Mouse (Mus musculus) urinary bladder, postnatal 4 days (tissue): ENCODE measurements around the gene Tango6.
"Not testable (repeated sequence)": the region's sequence is repeated elsewhere in the genome, so short reads cannot be mapped to it uniquely, and the experiment has no call there.

Experiments
- DNase-seq, 2 experiments: peaks; one replicate each; pipeline ENCODE4 v3.0.0; 2021 to 2022; ENCODE audit warnings: low spot score in 2 of 2

The Tango6 gene

DNA sequence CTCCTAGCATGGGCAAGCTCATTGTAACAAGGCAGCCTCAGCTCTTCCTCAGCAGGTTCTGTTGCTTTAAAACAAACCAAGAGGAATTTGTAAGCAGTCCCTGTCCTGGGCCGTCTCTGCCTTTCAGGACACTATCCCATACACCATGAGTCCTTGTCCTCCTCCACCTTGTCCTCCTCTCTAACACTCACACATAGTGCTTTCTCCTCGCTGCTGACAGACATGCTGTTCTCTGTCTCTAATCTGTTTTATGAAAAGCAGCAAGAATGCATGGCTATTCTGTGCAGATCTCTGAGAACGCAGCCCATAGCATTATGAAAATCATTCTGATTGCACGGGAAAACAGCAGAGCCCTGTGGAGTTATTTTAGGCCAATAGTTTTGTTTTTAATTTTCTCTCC is 78.4 kb downstream of the Tango6 start:
- no peak for DNase-seq

DNA sequence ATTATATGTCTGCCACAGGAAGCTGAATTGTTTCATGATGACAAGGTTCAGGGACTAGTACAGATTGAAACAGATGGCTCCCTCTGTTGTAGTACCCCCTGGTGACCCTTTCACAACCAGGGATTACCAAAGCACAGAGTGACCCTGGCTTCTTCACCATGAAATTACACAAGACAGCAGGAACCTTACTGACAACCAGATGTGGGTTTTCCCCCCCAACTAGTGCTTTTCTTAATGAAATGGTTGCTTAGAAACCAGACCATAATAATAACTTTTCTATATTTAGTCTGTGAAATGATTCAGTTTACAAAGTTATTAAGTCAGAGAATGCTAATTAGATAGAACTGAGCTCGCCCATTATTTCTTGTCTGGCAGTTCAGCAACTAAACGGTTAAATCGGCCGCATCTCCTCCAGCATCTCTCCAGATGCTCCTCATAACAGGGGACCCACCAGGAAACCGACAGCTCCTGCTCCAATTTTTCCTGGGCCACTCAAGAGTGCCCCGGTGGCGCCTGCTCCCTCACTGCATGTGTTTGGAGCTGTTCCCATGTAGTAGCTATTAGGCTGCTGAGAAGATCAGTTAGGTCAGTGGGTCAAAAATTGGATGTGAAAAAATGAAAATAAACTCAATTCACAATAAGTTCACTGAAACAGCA is 79.1 kb downstream of the Tango6 start:
- DNase-seq = no peak

DNA sequence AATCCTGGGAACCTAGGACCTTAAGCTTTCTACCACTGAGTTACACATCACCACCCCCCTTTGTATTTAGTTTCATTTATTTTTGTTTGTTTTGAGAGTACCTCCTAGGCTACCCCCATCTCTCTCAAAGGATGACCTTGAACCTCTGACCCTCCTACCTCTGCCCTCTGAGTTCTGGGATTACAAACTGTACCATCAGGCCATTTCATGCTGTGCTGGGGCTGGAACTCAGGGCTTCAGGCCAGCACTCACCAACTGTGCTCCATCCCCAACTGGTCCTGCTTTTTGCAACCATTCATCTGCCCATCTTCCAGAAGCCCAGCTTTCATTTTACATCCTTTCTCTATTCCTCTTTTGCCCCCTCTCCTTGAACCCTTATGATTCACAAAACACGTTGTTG is 81.7 kb downstream of the Tango6 start:
- no peak for DNase-seq

DNA sequence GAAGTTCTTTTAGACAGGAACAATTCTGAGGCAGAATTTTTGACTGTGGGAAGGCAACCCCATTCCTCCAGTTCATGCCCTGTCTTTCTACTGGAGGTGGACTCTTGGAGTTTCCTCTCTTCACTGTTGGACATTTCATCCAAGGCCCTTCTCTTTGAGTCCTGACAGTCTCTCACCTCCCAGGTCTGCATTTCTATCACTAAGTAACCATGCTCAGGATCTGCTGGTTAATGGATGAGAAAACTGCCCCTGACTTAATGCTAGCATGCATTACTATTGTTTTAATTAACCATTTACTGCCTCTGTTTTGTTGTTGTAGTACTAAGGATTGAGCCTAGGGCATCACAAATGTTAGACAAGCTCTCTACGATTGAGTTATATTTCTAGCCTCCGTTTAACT is 82.7 kb downstream of the Tango6 start:
- DNase-seq = no peak

DNA sequence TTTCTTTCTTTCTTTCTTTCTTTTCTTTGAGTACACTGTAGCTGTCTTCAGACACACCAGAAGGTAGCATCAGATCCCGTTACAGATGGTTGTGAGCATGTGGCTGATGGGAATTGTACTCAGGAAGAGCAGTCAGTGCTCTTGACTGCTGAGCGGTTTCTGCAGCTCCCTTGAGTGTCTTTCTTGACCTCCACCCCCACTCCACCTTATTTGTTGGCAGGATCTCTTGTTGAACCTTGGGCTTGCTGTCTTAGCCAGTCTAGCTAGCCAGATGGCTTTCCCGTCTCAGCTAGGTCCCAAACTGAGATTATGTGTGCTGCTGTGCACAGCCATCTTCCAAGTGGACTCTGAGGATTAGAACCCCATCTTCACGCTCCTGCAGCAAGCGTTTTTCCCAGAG is 83.9 kb downstream of the Tango6 start:
- DNase-seq = no peak

DNA sequence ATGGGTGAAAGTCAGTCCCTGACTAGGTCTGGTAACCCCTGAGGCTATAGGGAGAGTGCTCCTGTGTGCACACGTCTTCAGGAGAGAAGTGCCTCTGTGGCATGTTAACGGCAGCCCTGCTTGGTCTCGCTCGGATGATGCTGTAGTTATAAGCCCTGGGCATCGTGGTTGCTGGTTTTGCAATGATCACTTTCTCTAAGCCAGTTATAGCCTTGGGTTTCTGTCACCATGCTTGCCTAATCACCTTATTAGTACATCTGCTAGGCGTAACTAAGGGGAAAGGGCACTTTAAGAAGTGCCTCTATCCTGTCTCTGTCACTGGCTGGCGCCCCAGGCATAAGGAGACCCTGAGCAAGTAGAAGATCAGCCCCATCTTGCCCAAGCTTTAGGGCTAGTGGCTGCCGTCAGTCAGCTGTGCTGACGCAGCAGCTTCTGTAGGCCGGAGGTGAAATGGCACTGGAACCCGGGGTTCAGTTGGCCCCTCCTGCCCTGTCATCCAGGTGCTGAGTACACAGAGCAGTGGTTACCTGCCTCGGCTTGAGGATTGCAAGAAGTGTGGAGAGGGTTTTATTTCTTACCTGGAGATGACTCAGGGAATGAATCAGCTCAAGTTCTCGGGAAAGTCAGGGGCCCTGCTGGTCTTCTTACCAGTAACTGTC is 86.4 kb downstream of the Tango6 start:
- peak in 1 of 2 experiments; percentile 29 for DNase-seq

DNA sequence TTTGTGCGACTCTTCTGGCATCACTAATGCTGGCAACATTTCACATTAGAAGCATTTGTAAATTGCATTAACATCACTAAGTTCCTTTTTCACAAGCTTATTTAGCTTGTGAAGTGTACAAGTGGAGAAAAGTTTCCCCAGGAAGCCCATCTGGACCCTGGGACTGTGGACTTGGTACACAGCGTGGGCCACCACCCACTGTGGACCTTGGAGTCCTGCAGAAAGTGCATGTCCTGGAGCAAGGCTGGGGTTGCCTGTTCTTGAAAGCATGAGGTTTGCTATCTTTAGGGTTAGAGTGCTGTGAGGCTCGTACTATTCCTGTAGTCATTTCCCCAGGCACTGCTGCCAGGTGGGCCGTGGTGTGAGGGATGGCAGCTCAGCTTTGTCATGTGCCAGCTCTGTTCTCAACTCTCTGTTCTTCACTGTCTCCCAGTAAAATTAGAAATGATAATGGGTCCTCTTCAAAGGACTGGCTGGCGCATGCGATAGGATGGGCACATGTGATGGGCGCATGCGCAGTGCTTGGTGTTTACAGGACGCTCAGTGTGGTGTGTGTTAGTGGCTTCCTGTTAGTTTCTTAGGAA is 87.8 kb downstream of the Tango6 start:
- DNase-seq = no peak

DNA sequence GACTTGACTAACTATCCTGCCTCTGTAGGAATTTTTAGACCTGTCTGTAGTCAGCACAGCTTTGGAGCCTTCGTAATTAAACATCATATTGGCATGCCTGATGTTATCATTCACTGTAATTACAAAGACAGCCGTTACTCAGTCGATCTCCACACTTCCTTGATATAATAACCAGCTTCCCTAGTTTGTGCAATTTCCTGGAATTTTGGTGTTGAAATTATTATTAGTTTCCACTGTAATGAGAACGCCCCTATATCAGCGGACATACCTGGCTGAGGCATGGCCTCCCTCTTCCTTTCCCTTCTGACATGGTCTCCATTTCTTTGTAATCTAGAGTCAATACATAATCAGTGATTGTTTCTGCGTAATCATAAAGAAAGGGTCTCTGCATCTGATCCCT is 89.2 kb downstream of the Tango6 start:
- no peak for DNase-seq

DNA sequence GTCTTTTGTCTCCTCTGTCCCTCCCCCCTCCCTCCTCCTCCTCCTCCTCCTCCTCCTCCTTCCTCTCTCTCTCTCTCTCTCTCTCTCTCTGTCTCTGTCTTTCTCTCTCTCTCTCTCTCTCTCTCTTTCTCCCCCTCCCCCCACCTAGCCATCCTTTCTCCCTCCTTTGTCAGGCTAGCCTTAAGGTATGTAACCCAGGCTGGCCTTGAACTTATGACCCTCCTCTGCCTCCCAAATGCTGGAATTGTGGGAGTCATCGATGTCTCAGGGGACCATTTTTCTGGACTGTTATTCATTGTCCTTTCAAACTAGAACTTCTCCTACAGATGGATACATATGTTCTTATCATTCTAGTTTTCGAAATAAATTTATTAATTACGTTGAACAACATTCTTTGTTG is 89.6 kb downstream of the Tango6 start:
- no peak for DNase-seq

DNA sequence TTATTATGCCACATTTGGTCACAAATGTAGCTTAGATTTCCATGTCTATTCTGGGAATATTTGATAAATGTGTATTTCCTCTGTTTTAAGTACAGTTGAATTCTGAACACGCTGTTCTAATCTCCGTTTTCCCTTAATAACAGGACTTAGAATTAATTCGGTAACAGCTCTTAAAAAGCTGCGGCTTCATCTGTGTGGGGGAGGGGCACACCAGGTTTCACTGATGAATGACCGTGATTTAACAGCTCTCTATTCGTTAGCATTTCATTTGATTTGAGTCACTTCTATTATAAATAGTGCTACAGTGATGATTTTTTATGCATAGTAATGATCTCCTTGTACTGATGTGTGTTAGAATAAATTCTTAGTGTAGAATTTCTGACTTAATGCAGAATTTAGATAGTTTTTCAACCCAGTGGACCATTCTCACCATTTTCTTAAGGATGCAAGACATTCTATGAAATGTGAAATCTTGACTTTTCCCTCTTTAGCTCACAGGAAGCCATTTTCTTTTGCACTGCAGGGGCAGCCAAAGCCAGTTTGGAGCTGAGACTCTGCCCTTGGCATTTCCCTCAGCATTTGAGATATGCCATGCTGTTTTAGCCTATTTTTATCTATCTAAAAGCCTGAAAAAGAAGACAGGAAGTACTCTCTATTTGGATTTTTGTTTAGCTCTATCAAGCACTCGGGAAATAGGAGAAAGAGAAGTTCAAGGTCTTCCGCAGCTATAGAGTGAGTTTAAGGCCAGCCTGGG is 91.9 kb downstream of the Tango6 start:
- no peak for DNase-seq

DNA sequence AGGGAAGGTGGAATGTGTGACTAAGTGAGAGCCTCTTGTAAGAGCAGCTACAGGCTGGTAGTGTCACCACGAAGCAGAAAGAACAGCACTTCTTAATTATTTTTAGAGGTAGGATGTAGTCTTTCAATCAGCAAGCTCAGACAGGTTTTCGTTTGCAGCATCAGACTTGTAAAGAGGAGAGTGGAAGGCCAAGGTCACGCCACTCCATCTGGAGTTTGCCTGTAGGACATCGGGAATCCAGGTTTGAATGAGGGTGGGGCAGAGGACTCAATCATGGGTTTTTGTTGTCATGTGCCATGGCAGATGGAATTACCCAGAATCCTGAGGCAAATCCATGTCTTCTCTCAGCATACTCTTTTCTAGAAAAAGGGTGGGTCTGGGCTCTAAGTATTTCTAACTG is 106.8 kb downstream of the Tango6 start:
- DNase-seq = no peak

DNA sequence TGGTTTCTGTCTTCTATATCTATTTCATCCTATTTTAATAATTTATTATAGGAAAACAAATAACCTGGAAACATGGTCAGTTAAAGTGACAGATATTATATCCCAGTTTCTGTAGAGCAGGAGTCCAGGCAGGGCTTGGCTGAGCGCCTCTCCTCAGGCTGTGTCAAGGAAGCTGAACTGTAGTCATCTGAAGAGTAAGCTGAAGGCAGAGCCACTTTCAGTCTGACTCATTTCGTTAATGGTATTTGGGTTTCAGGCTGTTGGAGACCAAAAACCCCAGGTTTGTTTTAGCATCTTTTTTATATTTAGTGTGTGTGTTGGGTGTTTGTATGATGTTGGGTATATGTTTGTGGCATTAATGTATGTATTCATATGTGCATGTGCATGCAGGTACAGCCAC is 112.0 kb downstream of the Tango6 start:
- no peak for DNase-seq

DNA sequence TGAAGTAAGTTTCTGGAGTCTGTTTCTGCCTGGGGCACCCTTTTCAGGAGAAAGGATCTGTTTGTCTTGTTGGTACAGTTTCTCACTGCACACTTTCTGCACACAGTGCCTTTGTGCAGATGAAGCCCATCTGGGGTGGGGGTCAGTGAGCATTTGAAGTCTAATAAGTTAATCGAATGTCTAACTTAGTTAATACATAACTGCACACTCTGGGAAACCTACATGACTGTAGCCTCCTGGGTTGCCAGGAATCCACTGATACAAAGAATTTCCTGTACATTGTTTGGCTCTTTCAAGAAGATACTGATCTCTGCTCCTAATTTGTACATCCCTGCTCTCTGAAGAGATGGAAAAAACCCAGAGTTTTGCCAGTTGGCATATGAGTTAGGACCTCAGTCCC is 117.0 kb downstream of the Tango6 start:
- no peak for DNase-seq

DNA sequence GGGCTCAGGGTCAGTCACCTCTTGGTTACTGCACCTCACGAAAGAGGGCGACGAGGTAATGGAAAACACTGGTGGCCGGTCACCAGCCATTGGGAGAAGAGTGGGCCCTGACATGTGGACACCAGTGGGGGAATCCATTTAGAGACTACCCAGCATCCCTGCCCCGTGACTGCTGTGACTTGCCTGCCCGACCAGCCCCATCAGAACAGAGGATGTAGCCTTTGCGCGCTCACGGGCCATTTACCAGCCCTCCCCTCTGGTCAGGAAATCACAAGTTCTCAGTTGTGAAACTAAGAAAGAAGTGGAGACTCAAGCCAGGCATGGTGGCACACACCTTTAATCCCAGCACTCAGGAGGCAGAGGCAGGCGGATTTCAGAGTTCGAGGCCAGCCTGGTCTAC is 118.4 kb downstream of the Tango6 start:
- no peak for DNase-seq

DNA sequence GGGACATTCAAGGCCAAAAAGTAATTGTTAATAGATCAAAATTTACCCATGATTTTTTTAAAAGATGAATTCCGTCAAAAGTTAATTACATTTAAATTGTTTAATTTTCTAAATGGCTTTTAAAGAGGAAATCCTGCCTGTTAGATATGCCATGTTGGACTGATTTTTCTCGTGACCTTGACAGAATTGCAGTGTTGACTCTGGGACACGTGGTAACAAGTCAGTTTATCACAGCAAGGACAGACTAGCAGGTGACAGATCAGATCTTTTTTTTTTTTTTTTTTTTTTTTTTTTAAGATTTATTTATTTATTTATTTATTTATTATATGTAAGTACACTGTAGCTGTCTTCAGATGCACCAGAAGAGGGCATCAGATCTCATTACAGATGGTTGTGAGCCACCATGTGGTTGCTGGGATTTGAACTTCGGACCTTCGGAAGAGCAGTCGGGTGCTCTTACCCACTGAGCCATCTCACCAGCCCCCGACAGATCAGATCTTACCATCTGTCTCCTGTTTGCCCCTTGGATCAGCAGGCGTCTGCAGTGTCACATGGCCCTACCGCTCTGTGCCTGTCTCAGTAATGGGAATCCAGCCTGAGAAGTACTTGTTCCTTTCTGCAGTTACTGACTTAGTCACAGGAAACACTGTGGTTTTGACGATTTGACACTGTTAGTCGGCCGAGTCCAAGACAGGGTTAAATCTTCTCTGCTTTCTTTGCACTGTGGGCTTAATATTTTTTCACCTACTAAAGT is 119.7 kb downstream of the Tango6 start:
- DNase-seq = not testable (repeated sequence)

DNA sequence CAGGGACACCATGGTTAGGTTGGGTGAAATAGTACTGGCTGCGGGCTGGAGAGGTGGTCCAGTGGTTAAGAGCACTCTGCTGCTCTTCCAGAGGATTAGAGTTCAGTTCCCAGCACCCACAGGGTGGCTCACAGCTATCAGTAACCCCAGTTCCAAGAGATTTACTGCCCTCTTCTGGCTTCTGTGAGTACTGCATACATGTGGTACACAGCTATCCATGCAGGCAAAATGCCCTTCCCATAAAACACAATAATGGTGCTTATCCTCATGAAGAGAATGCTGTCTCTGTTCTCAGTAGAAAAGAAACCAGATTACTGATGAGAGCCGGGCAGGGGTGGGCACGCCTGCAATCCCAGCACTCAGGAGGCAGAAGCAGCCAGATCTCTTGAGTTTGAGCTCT is 123.0 kb downstream of the Tango6 start:
- DNase-seq = no peak

DNA sequence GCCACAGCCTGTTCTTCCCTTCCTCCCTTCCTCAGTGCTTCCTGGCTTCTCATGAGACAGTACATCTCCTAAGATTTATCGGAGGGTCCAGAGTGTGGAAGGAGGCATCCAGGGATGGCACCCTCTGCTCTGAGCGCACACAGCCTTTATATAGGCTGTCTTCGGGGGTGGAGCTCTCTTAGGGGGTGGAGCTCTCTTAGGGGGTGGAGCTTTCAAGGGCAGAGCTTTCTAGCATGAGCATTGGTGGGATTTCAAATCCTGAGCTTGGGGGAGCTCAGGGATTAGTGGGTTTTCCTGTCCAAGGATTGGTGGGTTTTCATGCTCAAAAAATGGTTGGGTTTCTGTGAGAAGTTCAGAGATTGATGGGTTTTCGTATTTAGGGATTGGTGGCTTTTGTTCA is 124.6 kb downstream of the Tango6 start:
- DNase-seq = no peak

DNA sequence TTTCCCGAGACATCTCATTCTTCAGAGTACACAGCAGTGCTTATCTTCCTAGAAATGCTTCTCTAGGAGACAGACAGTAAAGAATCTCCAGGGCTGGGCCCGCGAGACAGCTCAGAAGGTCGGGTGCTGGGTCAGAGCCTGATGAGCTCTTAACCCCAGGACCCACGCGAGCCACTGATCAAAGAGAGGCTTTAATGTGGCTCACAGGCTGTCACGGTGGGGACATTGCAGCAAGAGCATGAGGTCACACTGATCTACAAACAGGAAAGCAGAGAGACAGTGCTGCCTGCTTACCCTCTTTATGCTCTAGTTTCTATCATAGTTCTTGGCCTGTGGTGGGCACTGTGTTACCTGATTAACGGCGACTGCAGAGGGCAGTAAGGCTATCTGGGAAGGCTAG is 126.9 kb downstream of the Tango6 start:
- DNase-seq = no peak

DNA sequence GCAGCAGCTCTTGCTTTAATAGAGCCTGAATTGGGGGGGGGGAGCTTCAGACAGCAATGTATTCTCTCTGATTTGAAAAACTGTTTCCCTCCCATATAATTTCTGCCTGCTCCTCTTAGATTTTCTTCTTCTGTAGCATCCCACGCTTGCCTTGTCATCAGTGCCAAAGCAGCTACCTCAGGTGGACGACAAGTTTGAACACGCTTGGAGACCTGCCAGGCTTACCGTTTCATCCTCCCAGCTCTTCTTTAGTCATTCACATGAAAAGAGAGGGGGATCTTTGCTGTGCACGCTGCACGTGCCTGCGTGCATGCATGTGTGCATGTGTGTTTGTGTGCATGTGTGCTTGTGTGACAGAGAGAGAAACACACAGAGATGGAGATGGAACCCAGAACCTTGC is 127.5 kb downstream of the Tango6 start:
- DNase-seq = no peak

DNA sequence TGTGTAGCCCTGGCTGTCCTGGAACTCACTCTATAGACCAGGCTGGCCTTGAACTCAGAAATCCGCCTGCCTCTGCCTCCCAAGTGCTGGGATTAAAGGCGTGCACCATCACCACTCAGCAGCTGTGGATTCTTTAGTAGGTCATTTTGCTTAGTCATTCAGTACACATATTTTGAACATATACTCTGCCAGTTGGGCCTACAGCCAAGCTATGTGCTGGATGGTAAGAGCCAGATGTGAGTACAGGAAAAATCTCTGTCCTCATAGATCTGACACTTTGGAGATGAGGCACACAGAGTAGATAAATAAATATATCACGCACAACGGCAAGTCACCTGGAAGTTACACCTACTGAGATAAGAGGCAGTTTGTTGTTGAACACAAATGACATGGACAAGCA is 129.7 kb downstream of the Tango6 start:
- no peak for DNase-seq

DNA sequence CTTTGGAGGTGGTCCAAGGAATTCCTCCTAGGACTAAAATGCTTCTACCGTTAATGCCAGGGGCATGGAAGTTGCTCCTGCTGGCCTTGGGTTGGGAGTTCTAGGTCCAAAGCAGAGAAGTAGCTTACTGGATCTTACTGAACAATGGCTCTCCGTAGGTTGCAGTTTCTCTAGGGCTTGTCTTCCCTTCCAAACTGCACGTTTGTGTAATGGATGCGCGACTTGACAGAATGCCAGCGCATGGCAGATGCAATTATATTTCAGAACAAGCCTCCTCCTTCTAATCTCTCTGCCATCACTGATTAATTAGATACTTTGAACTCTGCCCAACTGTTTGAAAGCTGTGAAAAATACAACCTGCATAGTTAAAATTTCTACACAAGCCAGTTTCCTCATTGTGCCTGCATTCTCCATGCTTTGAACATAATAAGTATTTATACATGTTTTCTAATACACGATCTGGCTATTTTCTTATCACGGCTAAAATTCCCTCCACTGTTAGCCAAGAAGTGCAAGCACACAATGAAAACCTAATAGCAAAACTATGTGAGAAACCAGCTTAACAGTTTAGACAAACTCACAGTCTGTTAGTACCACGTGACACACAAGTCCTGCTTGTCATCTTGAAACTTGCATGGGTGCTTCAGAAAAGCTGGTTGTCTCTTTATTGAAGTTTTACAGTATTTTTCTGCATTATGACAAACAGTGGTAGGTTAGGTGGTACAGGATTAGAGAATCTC is 133.7 kb downstream of the Tango6 start:
- DNase-seq = no peak
